Mouse (Mus musculus): ENCODE measurements at regions not wholly inside any gene's neighbourhood (a gene's known extent, or its start where the extent isn't known, plus 50 kb on each side); places are given as distances from the start of the nearest gene placed in this dataset.

GRCm38 (mm10) chr8:25407862-25408261 lies 583.7 kb upstream of the Adam5 start:
- no peak for TF ChIP-seq POLR2A (IDR thresholded peaks at IDR 0.05; ENCODE audit: borderline replicate concordance, extremely low read depth, low read depth, low read length)
- no peak for TF ChIP-seq CTCF (IDR thresholded peaks at IDR 0.05; ENCODE audit: insufficient read depth, low read length)

All from lung, adult 2 months (tissue).